8 mouse cellular contexts compared by ENCODE assay signal in the genomic region with DNA sequence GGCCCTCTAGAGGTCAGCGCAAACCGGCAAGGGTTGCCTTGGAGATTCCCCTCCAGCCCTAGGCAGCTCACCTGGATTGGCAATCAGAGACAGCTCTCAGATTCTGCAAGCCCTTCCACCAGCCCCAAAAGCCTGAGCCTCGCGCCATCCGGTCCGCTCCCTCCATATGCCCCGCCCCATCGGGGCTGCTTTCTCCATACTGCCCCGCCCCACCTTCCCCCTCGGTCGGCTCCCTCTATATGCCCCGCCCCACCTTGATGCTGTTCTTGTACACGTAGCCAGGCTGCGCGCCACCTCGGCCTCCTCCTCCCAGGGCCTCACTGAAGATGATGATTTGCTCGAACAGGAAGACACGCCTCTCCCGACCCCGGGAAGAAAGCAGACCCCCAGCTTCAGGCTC. TPM values are rescaled to one million over a fixed set of nuclear protein-coding genes. Genes with fewer than 3 reads are reported as not detected.
DNase-seq lines count a peak whose midpoint lies in the region; ATAC-seq lines count a peak whose summit lies in the region.
"Had no signal": no experiment of that assay in that cellular context is flagged by ENCODE, and none has a peak within 500 bp of the region (broad histone marks: within the 10 kb centered on the region; RNA-seq: fewer than 3 reads in every experiment).

No protein-coding gene starts in this region.

- peak overlapping the region; percentile 23 for H3K4me2 ChIP-seq in neural tube, embryonic 11.5 days (ENCODE audit: low read depth)
- H3K4me2 ChIP-seq in forebrain, embryonic 14.5 days (ENCODE audit: low read length): peak overlapping the region; percentile 25
- peak overlapping the region; percentile 23 for H3K4me2 ChIP-seq in liver, embryonic 12.5 days

- no peak overlapping the region for H3K9ac ChIP-seq in neural tube, embryonic 11.5 days (ENCODE audit: low read length)
- peak overlapping the region; percentile 2 for H3K9ac ChIP-seq in forebrain, embryonic 14.5 days (ENCODE audit: low read length)
- H3K9ac ChIP-seq in liver, embryonic 12.5 days: no peak overlapping the region; the same call in 1 of the 2 replicates

- H3K27me3 ChIP-seq in neural tube, embryonic 11.5 days (ENCODE audit: control insufficient read depth, insufficient read depth, low read length): peaks cover 26% of the 10 kb centered on the region
- peaks cover 26% of the 10 kb centered on the region for H3K27me3 ChIP-seq in forebrain, embryonic 14.5 days (replicated peaks; ENCODE audit: control insufficient read depth, insufficient read depth, low read length)
- peaks cover 62% of the 10 kb centered on the region for H3K27me3 ChIP-seq in liver, embryonic 12.5 days (replicated peaks)

- peaks cover 6% of the 10 kb centered on the region; the same call in 1 of the 2 replicates for H3K4me1 ChIP-seq in neural tube, embryonic 11.5 days (ENCODE audit: control insufficient read depth, insufficient read depth, low read length)
- H3K4me1 ChIP-seq in forebrain, embryonic 14.5 days (ENCODE audit: control insufficient read depth, insufficient read depth, low read length): peaks cover 9% of the 10 kb centered on the region; the same call in 1 of the 2 replicates
- H3K4me1 ChIP-seq in liver, embryonic 12.5 days: peaks cover 50% of the 10 kb centered on the region

- no peak for ATAC-seq in neural tube, embryonic 11.5 days (ENCODE audit: insufficient read depth, low FRiP score, low TSS enrichment)
- no peak for ATAC-seq in forebrain, embryonic 14.5 days
- ATAC-seq in liver, embryonic 12.5 days: peak; percentile 50

- WGBS in neural tube, embryonic 11.5 days: 12% methylated on average over 20 of the region's 20 CpGs
- 13% methylated on average over 20 of the region's 20 CpGs for WGBS in forebrain, embryonic 14.5 days
- 23% methylated on average over 20 of the region's 20 CpGs for WGBS in liver, embryonic 12.5 days (ENCODE audit: insufficient replicate concordance)

- no peaks in the 10 kb centered on the region for H3K9me3 ChIP-seq in neural tube, embryonic 11.5 days (ENCODE audit: control insufficient read depth, low read length)
- no peaks in the 10 kb centered on the region for H3K9me3 ChIP-seq in forebrain, embryonic 14.5 days (replicated peaks; ENCODE audit: control insufficient read depth, low read length)
- H3K9me3 ChIP-seq in liver, embryonic 12.5 days (replicated peaks): no peaks in the 10 kb centered on the region; the same call in 1 of the 2 replicates

- no peak for DNase-seq in neural tube, embryonic 11.5 days (ENCODE audit: low spot score)
- no peak for DNase-seq in neural tube, embryonic 10.5 days (ENCODE audit: extremely low spot score, low spot score)
- DNase-seq in forebrain, embryonic 14.5 days (ENCODE audit: low spot score): no peak
- DNase-seq in yolk sac, embryonic 10.5 days (ENCODE audit: low spot score): peak; percentile 60
- no peak for DNase-seq in Muller cell, postnatal 12 days (ENCODE audit: inconsistent ontology term)
- DNase-seq in cerebellum, adult 11-12 months: no peak
- DNase-seq: adrenal gland, adult 8-10 months had no signal

- H3K36me3 ChIP-seq in neural tube, embryonic 11.5 days (ENCODE audit: control insufficient read depth, insufficient read depth, low read length): peaks cover 5% of the 10 kb centered on the region; the same call in 1 of the 2 replicates
- no peaks in the 10 kb centered on the region for H3K36me3 ChIP-seq in forebrain, embryonic 14.5 days (ENCODE audit: control insufficient read depth, insufficient read depth, low read length)
- peaks cover 18% of the 10 kb centered on the region for H3K36me3 ChIP-seq in liver, embryonic 12.5 days

- no peak overlapping the region for H3K4me3 ChIP-seq in neural tube, embryonic 11.5 days (ENCODE audit: low read depth, low read length)
- no peak overlapping the region for H3K4me3 ChIP-seq in forebrain, embryonic 14.5 days (ENCODE audit: low read depth, low read length)
- H3K4me3 ChIP-seq in liver, embryonic 12.5 days: 0 out of 2 replicates have a peak overlapping the region, but pooled peaks have one; percentile 6

- no peak overlapping the region for H3K27ac ChIP-seq in neural tube, embryonic 11.5 days (ENCODE audit: low read depth, low read length)
- no peak overlapping the region for H3K27ac ChIP-seq in forebrain, embryonic 14.5 days (ENCODE audit: low read depth, low read length)
- H3K27ac ChIP-seq in liver, embryonic 12.5 days: no peak overlapping the region

RNA-seq across cellular contexts. Expression of a gene that starts 3.3 kb away (rescaled TPM):
- 0.36 and 0.89 TPM in 2 replicates for polyA plus RNA-seq in neural tube, embryonic 11.5 days (2014; fragmentation: Nextera tagmentation; extraction: Ambion mirVana)
- 0.69 and 0.95 TPM in 2 replicates for polyA plus RNA-seq in forebrain, embryonic 14.5 days (2014; fragmentation: Nextera tagmentation; extraction: Ambion mirVana)
- 3.0 and 3.6 TPM in 2 replicates for polyA plus RNA-seq in liver, embryonic 12.5 days (2016; fragmentation: Nextera tagmentation; extraction: Ambion mirVana)

RNA-seq across cellular contexts. Expression of a gene that starts 6.1 kb away (rescaled TPM):
- 31.7 and 31.8 TPM in 2 replicates for polyA plus RNA-seq in neural tube, embryonic 11.5 days (2014; fragmentation: Nextera tagmentation; extraction: Ambion mirVana)
- polyA plus RNA-seq in forebrain, embryonic 14.5 days (2014; fragmentation: Nextera tagmentation; extraction: Ambion mirVana): 21.4 and 22.9 TPM in 2 replicates
- polyA plus RNA-seq in liver, embryonic 12.5 days (2016; fragmentation: Nextera tagmentation; extraction: Ambion mirVana): 14.3 and 17.4 TPM in 2 replicates

RNA-seq across cellular contexts. Expression of a gene that starts 11.8 kb away (rescaled TPM):
- polyA plus RNA-seq in neural tube, embryonic 11.5 days (2014; fragmentation: Nextera tagmentation; extraction: Ambion mirVana): 138 and 148 TPM in 2 replicates
- polyA plus RNA-seq in forebrain, embryonic 14.5 days (2014; fragmentation: Nextera tagmentation; extraction: Ambion mirVana): 148 and 187 TPM in 2 replicates
- polyA plus RNA-seq in liver, embryonic 12.5 days (2016; fragmentation: Nextera tagmentation; extraction: Ambion mirVana): 33.2 and 36.9 TPM in 2 replicates

RNA-seq across cellular contexts. Expression of a gene that starts 18.7 kb away (rescaled TPM):
- polyA plus RNA-seq in neural tube, embryonic 11.5 days (2014; fragmentation: Nextera tagmentation; extraction: Ambion mirVana): 17.3 and 19.9 TPM in 2 replicates
- polyA plus RNA-seq in forebrain, embryonic 14.5 days (2014; fragmentation: Nextera tagmentation; extraction: Ambion mirVana): 30.7 and 46.8 TPM in 2 replicates
- polyA plus RNA-seq in liver, embryonic 12.5 days (2016; fragmentation: Nextera tagmentation; extraction: Ambion mirVana): 12.6 TPM in 2 replicates

RNA-seq across cellular contexts. Expression of a gene that starts 27.6 kb away (rescaled TPM):
- polyA plus RNA-seq in neural tube, embryonic 11.5 days (2014; fragmentation: Nextera tagmentation; extraction: Ambion mirVana): 15.4 and 16.4 TPM in 2 replicates
- polyA plus RNA-seq in forebrain, embryonic 14.5 days (2014; fragmentation: Nextera tagmentation; extraction: Ambion mirVana): 15.3 and 17.4 TPM in 2 replicates
- 44.7 and 50.0 TPM in 2 replicates for polyA plus RNA-seq in liver, embryonic 12.5 days (2016; fragmentation: Nextera tagmentation; extraction: Ambion mirVana)
